Mouse (Mus musculus) lung, adult 10 weeks (tissue): Measurements from ENCODE around the gene Neurog2. TPM values are rescaled to one million over a fixed set of nuclear protein-coding genes. Genes with fewer than 3 reads are reported as not detected.

ENCODE experiments used
- polyA plus RNA-seq: library from polyadenylated mRNA; stranded (reverse); fragments of 350-450 nt; fragmentation: Illumina TruSeq; extraction: RNeasy Lipid Tissue Mini Kit (QIAGEN cat#74804); gene quantifications from one replicate; pipeline ENCODE4 v1.2.3, GENCODE M21; 2014; ENCODE audit warnings: low read depth, low replicate concordance; ENCODE audit not compliant: insufficient read depth

The Neurog2 gene
- not detected for polyA plus RNA-seq

GRCm38 (mm10) chr3:127633080-127634032 lies at the start of gene Neurog2:
TSS of gene Neurog2 (plus strand) at chr3:127633135.

Other genes with a start within 250 kb of the Neurog2 start
- 1.7 TPM for gene Ank2, start 133.8 kb upstream of the Neurog2 start, polyA plus RNA-seq
- 14.6 TPM for gene Larp7, start 79.8 kb upstream of the Neurog2 start, polyA plus RNA-seq
- gene Zgrf1, start 79.6 kb upstream of the Neurog2 start, polyA plus RNA-seq: 0.24 TPM
- 1.1 TPM for gene Alpk1, start 147.4 kb downstream of the Neurog2 start, polyA plus RNA-seq
- gene Tifa, start 156.7 kb downstream of the Neurog2 start, polyA plus RNA-seq: 7.2 TPM
- gene Ap1ar, start 204.4 kb downstream of the Neurog2 start, polyA plus RNA-seq: 21.0 TPM